Mouse (Mus musculus) natural killer cell, adult 2 months (primary cell): ENCODE data around the gene Galnt15.

Experiments
- DNase-seq, 2 experiments: peaks; one replicate each; pipeline ENCODE4 v3.0.0; 2022; ENCODE audit warnings: low spot score in 2 of 2

Gene Galnt15

GRCm38 (mm10) chr14:32032522-32032921, 3.7 kb downstream of the Galnt15 start:
- peak; percentile 25 to 34 for DNase-seq

- DNase-seq, result no peak
Measured at GRCm38 (mm10) chr14:32036482-32036881, 7.7 kb downstream of the Galnt15 start.

- no peak for DNase-seq
Measured at GRCm38 (mm10) chr14:32037661-32038252, 9.0 kb downstream of the Galnt15 start.

- DNase-seq, result no peak
Measured at GRCm38 (mm10) chr14:32042108-32042507, 13.3 kb downstream of the Galnt15 start.

GRCm38 (mm10) chr14:32046357-32046756, 17.6 kb downstream of the Galnt15 start:
- no peak for DNase-seq

GRCm38 (mm10) chr14:32050171-32050570, 21.4 kb downstream of the Galnt15 start:
- DNase-seq, result no peak

- no peak for DNase-seq
Measured at GRCm38 (mm10) chr14:32053895-32054294, 25.1 kb downstream of the Galnt15 start.

- DNase-seq, result no peak
Measured at GRCm38 (mm10) chr14:32054788-32055187, 26.0 kb downstream of the Galnt15 start.

GRCm38 (mm10) chr14:32055781-32056180, 27.0 kb downstream of the Galnt15 start:
- no peak for DNase-seq

- DNase-seq, result peak in 1 of 2 experiments; percentile 11
Measured at GRCm38 (mm10) chr14:32056675-32057074, 27.9 kb downstream of the Galnt15 start.

GRCm38 (mm10) chr14:32057664-32058063, 28.9 kb downstream of the Galnt15 start:
- no peak for DNase-seq

- DNase-seq, result no peak
Measured at GRCm38 (mm10) chr14:32061398-32061797, 32.6 kb downstream of the Galnt15 start.

- no peak for DNase-seq
Measured at GRCm38 (mm10) chr14:32072807-32073206, 44.0 kb downstream of the Galnt15 start.

GRCm38 (mm10) chr14:32073211-32073685, 44.5 kb downstream of the Galnt15 start:
- DNase-seq, result no peak

- no peak for DNase-seq
Measured at GRCm38 (mm10) chr14:32073901-32074300, 45.1 kb downstream of the Galnt15 start.

GRCm38 (mm10) chr14:32076896-32077575, 48.2 kb downstream of the Galnt15 start:
- peak; percentile 45 to 65 for DNase-seq

GRCm38 (mm10) chr14:32081026-32081425, 52.2 kb downstream of the Galnt15 start:
- no peak for DNase-seq

- no peak for DNase-seq
Measured at GRCm38 (mm10) chr14:32082891-32083290, 54.1 kb downstream of the Galnt15 start.

- no peak for DNase-seq
Measured at GRCm38 (mm10) chr14:32083466-32083865, 54.7 kb downstream of the Galnt15 start.

- no peak for DNase-seq
Measured at GRCm38 (mm10) chr14:32084761-32085485, 56.1 kb downstream of the Galnt15 start, which contains the start of gene Oxnad1. TSS of gene Oxnad1 (plus strand) at chr14:32085374.

- peak; percentile 98 for DNase-seq
Measured at GRCm38 (mm10) chr14:32085486-32086201, 56.9 kb downstream of the Galnt15 start, which contains the start of gene Dph3. TSS of gene Dph3 (minus strand) at chr14:32085729.

GRCm38 (mm10) chr14:32086226-32086625, 57.4 kb downstream of the Galnt15 start:
- no peak for DNase-seq
